In genomic region chr1:64448090-64448489, GRCm38 (mm10) we compare ENCODE assay signal across 8 mouse cellular contexts.
DNase-seq lines count a peak whose midpoint lies in the region; ATAC-seq and TF ChIP-seq lines count a peak whose summit lies in the region.

No protein-coding gene starts in this region.

- no peak for TF ChIP-seq POLR2A in kidney, adult 2 months (IDR thresholded peaks at IDR 0.05; ENCODE audit: low read depth, low read length)
- TF ChIP-seq POLR2A in cerebellum, adult 2 months (IDR thresholded peaks at IDR 0.05; ENCODE audit: borderline replicate concordance, insufficient read depth, low read length) = no peak

- no peak overlapping the region for H3K27ac ChIP-seq in kidney, adult 2 months (ENCODE audit: insufficient read depth, low read depth, low read length)
- H3K27ac ChIP-seq in kidney, embryonic 15.5 days = no peak overlapping the region
- H3K27ac ChIP-seq in cerebellum, adult 2 months (ENCODE audit: insufficient read depth, low read length) = no peak overlapping the region

- intact Hi-C loops in left cerebral cortex, postnatal 10 days (cut with DNase I) = loop anchor here (1.0 to 10.0 kb wide), 4 partner anchors 143 to 684 kb away; no protein-coding TSS in a partner anchor

- H3K36me3 ChIP-seq in kidney, adult 2 months (ENCODE audit: control insufficient read depth, insufficient read depth, low read length) = no peaks in the 10 kb centered on the region
- H3K36me3 ChIP-seq in kidney, embryonic 15.5 days = no peaks in the 10 kb centered on the region

- no peaks in the 10 kb centered on the region for H3K9me3 ChIP-seq in kidney, embryonic 15.5 days (replicated peaks)

- 0 out of 2 replicates have a peak, but pooled peaks have one; percentile 5 for TF ChIP-seq CTCF in kidney, adult 2 months (conservative IDR thresholded peaks at IDR 0.05; ENCODE audit: insufficient read depth, insufficient read length, low read depth, low read length)
- TF ChIP-seq CTCF in cerebellum, adult 2 months (IDR thresholded peaks at IDR 0.05; ENCODE audit: borderline replicate concordance, insufficient read depth, low read depth, low read length) = peak; percentile 35; the same call in 1 of the 2 replicates

- H3K4me2 ChIP-seq in kidney, embryonic 15.5 days = no peak overlapping the region

- WGBS in kidney, adult 2 months = under 1% methylated on average over 5 of the region's 5 CpGs
- 2% methylated on average over 5 of the region's 5 CpGs for WGBS in kidney, embryonic 15.5 days
- under 1% methylated on average over 5 of the region's 5 CpGs for WGBS in cerebellum, adult 2 months

- no peak for ATAC-seq in kidney, embryonic 15.5 days (replicated peaks; ENCODE audit: low FRiP score)
- ATAC-seq in erythroblast, adult 5-6 weeks (replicated peaks; ENCODE audit: low FRiP score, poor library complexity, severe bottlenecking) = no peak

- no peaks in the 10 kb centered on the region for H3K4me1 ChIP-seq in kidney, adult 2 months (ENCODE audit: control insufficient read depth, insufficient read depth, low read length)
- peaks cover 7% of the 10 kb centered on the region for H3K4me1 ChIP-seq in kidney, embryonic 15.5 days
- H3K4me1 ChIP-seq in cerebellum, adult 2 months (ENCODE audit: control insufficient read depth, insufficient read depth, low read length) = peaks cover 6% of the 10 kb centered on the region; the same call in 1 of the 2 replicates

- no peaks in the 10 kb centered on the region for H3K27me3 ChIP-seq in kidney, adult 2 months (replicated peaks; ENCODE audit: control insufficient read depth, insufficient read depth, low read length)
- H3K27me3 ChIP-seq in kidney, embryonic 15.5 days = peaks cover 4% of the 10 kb centered on the region; the same call in 1 of the 2 replicates
- no peaks in the 10 kb centered on the region for H3K27me3 ChIP-seq in cerebellum, adult 2 months (ENCODE audit: control insufficient read depth, insufficient read depth, low read length)

- peak; percentile 62 for DNase-seq in kidney, adult 2 months
- peak; percentile 34 for DNase-seq in MEL-GATA-1-ER (ENCODE audit: extremely low read depth, low read depth)
- peak; percentile 50 to 71 for DNase-seq in cerebellum, adult 2 months
- DNase-seq in gastrocnemius, postnatal 4 days (ENCODE audit: low spot score in 2 of 2) = peak; percentile 37 to 57
- peak; percentile 55 to 85 for DNase-seq in left cerebral cortex, postnatal 10 days (ENCODE audit: extremely low spot score in 1 of 2, low spot score in 2 of 2)
- peak; percentile 68 to 74 for DNase-seq in natural killer cell, adult 2 months (ENCODE audit: low spot score in 2 of 2)

- no peak overlapping the region for H3K9ac ChIP-seq in kidney, embryonic 15.5 days

- no peak overlapping the region for H3K4me3 ChIP-seq in kidney, adult 2 months (ENCODE audit: insufficient read depth, low read depth, low read length)
- no peak overlapping the region for H3K4me3 ChIP-seq in kidney, embryonic 15.5 days (replicated peaks)
- H3K4me3 ChIP-seq in cerebellum, adult 2 months (replicated peaks; ENCODE audit: insufficient read depth, low read depth, low read length) = no peak overlapping the region
